Mouse (Mus musculus): Measurements from ENCODE around the gene Kcnd2. TPM values are rescaled to one million over a fixed set of nuclear protein-coding genes. Genes with fewer than 3 reads are reported as not detected.
A peak's percentile ranks its signal among the peaks of the same experiment; 100 is the strongest.
"Not testable (repeated sequence)": the region's sequence is repeated elsewhere in the genome, so short reads cannot be mapped to it uniquely, and the experiment has no call there.

Kcnd2 gene
- total RNA-seq (2021) = 3.7 and 4.5 TPM in 2 replicates
- long read RNA-seq = 0 reads

GRCm38 (mm10) chr6:21215491-21216191, at the start of gene Kcnd2:
Gene Kcnd2 (plus strand): TSS chr6:21215503.
- DNase-seq = no peak

GRCm38 (mm10) chr6:21166611-21167010, 48.7 kb upstream of the Kcnd2 start:
- no peak for DNase-seq

GRCm38 (mm10) chr6:21195341-21195740, 20.0 kb upstream of the Kcnd2 start:
- DNase-seq = no peak

GRCm38 (mm10) chr6:21213865-21214672, 1.2 kb upstream of the Kcnd2 start:
- DNase-seq = peak; percentile 68

GRCm38 (mm10) chr6:21214673-21215490, 421 bp upstream of the Kcnd2 start:
- DNase-seq = peak; percentile 57

- no peak for DNase-seq
Measured at GRCm38 (mm10) chr6:21216206-21217020, 1.1 kb downstream of the Kcnd2 start.

- DNase-seq = no peak
Measured at GRCm38 (mm10) chr6:21217156-21217555, 1.9 kb downstream of the Kcnd2 start.

- DNase-seq = no peak
Measured at GRCm38 (mm10) chr6:21226124-21226523, 10.8 kb downstream of the Kcnd2 start.

GRCm38 (mm10) chr6:21259031-21259430, 43.7 kb downstream of the Kcnd2 start:
- DNase-seq = no peak

- DNase-seq = no peak
Measured at GRCm38 (mm10) chr6:21267897-21268296, 52.6 kb downstream of the Kcnd2 start.

GRCm38 (mm10) chr6:21277343-21277933, 62.1 kb downstream of the Kcnd2 start:
- DNase-seq = no peak

GRCm38 (mm10) chr6:21304943-21305342, 89.6 kb downstream of the Kcnd2 start:
- no peak for DNase-seq

GRCm38 (mm10) chr6:21310159-21310558, 94.9 kb downstream of the Kcnd2 start:
- DNase-seq = no peak

GRCm38 (mm10) chr6:21321407-21321806, 106.1 kb downstream of the Kcnd2 start:
- DNase-seq = no peak

- DNase-seq = no peak
Measured at GRCm38 (mm10) chr6:21322211-21322610, 106.9 kb downstream of the Kcnd2 start.

- no peak for DNase-seq
Measured at GRCm38 (mm10) chr6:21325251-21325650, 109.9 kb downstream of the Kcnd2 start.

- no peak for DNase-seq
Measured at GRCm38 (mm10) chr6:21327081-21327737, 111.9 kb downstream of the Kcnd2 start.

- DNase-seq = not testable (repeated sequence)
Measured at GRCm38 (mm10) chr6:21385298-21385697, 170.0 kb downstream of the Kcnd2 start.

GRCm38 (mm10) chr6:21391776-21392175, 176.5 kb downstream of the Kcnd2 start:
- DNase-seq = no peak

GRCm38 (mm10) chr6:21413656-21414055, 198.4 kb downstream of the Kcnd2 start:
- no peak for DNase-seq

GRCm38 (mm10) chr6:21418246-21418645, 202.9 kb downstream of the Kcnd2 start:
- DNase-seq = no peak
